Mouse (Mus musculus) neural tube, embryonic 13.5 days (tissue): ENCODE data around the gene Olfr56. TPM values are rescaled to one million over a fixed set of nuclear protein-coding genes. Genes with fewer than 3 reads are reported as not detected.
"Not testable (repeated sequence)": the region's sequence is repeated elsewhere in the genome, so short reads cannot be mapped to it uniquely, and the experiment has no call there.

Experiments used
- ATAC-seq: fragments of 200-750 bp; cut with Nextera tagmentation; 2 replicates; pipeline ENCODE4 v1.8.0; 2017; ENCODE audit warnings: low read depth, mild to moderate bottlenecking, moderate TSS enrichment, moderate library complexity
- H3K27ac ChIP-seq: fragments of 300-500 bp; sonication (generic); replicated peaks from 2 replicates; pipeline ENCODE4 v1.5.1; 2015; ENCODE audit warnings: moderate library complexity, mild to moderate bottlenecking, inconsistent platforms
- H3K27me3 ChIP-seq: fragments of 300-500 bp; sonication (generic); 2 replicates; pipeline ENCODE4 v1.6.1; 2015; ENCODE audit warnings: mild to moderate bottlenecking, inconsistent platforms
- H3K36me3 ChIP-seq: fragments of 300-500 bp; sonication (generic); 2 replicates; pipeline ENCODE4 v1.6.1; 2015; ENCODE audit warnings: mild to moderate bottlenecking, inconsistent platforms
- H3K4me1 ChIP-seq: fragments of 300-500 bp; sonication (generic); replicated peaks from 2 replicates; pipeline ENCODE4 v1.6.1; 2015; ENCODE audit warnings: inconsistent platforms
- H3K4me2 ChIP-seq: fragments of 300-500 bp; sonication (generic); 2 replicates; pipeline ENCODE4 v1.6.1; 2015; ENCODE audit warnings: inconsistent platforms, mild to moderate bottlenecking, moderate library complexity
- H3K4me3 ChIP-seq: fragments of 300-500 bp; sonication (generic); 2 replicates; pipeline ENCODE4 v1.5.1; 2015; ENCODE audit warnings: mild to moderate bottlenecking, inconsistent platforms
- H3K9ac ChIP-seq: fragments of 300-500 bp; sonication (generic); 2 replicates; pipeline ENCODE4 v1.6.1; 2015; ENCODE audit warnings: moderate library complexity, mild to moderate bottlenecking, inconsistent platforms
- H3K9me3 ChIP-seq: fragments of 300-500 bp; sonication (generic); 2 replicates; pipeline ENCODE4 v1.6.1; 2016; ENCODE audit warnings: inconsistent platforms
- WGBS: fragments of 180-500 bp; shearing (Covaris S2); methylation state at CpG from one replicate; pipeline ENCODE4 v1.1.7; 2015; 5-methylcytosine and 5-hydroxymethylcytosine counted together
- polyA plus RNA-seq: library from polyadenylated mRNA; unstranded; fragments of >200 nt; fragmentation: Nextera tagmentation; extraction: Ambion mirVana; gene quantifications from 2 replicates; pipeline ENCODE4 v1.2.1, GENCODE M21; 2015

Gene Olfr56
- polyA plus RNA-seq, 1 experiment from 2014 or later, result not detected

DNA sequence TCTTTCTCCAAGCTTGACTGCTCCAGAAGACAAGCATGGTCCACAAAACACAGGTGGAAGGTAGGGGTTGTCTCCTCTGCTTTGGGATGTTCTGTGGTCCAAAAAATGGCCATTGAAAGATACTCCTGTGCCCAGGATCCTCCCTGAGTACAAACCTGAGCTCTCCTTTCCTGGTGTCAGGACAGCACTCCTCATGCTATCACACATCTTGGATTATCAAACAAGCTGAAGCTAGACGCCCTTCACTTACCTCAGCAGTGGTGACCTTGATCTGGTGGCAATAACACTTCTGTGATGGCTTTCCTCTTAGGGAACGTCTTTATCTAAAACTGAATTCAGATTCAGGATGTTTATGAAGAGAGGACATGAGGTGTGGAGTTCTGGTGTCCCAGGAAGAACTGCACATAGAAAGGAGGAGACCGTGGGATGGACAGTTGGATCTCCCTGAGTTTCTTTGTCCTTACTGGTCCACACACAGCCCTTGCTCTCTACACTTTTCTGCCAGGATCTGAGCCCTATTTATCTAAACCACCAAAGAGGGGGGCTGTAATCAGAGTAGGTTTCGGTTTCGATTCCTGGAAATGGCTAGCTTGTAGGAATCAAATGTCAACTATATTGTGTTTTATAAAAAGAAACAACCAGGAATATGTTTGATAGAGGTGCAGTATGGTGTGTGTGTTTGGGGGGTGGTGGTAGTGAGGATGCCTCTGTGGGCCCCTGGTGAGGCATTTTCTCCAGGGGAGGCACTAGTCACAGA, 85.2 kb downstream of the Olfr56 start, which contains the start of gene Tgtp2:
Gene Tgtp2, minus strand, starts transcription at position 494 of the 757 bp plus-strand sequence.
- not testable (repeated sequence) for H3K4me1 ChIP-seq, H3K27me3 ChIP-seq, ATAC-seq, H3K36me3 ChIP-seq, H3K27ac ChIP-seq, H3K9ac ChIP-seq, H3K4me3 ChIP-seq, H3K4me2 ChIP-seq, H3K9me3 ChIP-seq
- 88% methylated on average over 5 of the region's 5 CpGs for WGBS

DNA sequence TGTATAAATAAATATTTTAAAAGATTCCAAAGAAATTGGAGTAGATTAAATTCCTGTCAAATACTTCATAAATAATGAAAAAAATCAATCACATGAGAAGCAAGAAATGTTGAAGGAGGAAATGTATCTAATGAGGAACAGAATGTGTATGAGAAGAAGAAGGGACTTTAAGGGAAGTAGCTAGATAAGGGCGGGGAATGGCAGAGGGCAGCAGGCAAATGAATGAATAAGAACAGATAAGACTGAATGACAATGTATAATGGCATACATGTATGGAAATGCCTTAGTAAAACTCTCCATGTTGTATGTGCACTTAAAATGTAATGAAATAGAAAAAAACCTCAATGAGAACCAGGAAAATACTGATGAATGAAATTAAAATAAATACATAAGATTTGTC, 89.7 kb downstream of the Olfr56 start:
- no peaks in the 10 kb centered on the region for H3K36me3 ChIP-seq
- H3K27ac ChIP-seq, result no peak overlapping the region
- H3K9ac ChIP-seq, result no peak overlapping the region
- no peaks in the 10 kb centered on the region for H3K4me1 ChIP-seq
- no peak for ATAC-seq
- no peaks in the 10 kb centered on the region for H3K9me3 ChIP-seq
- H3K4me2 ChIP-seq, result no peak overlapping the region
- no peaks in the 10 kb centered on the region for H3K27me3 ChIP-seq
- H3K4me3 ChIP-seq, result no peak overlapping the region
- 90% methylated on average over 1 of the region's 1 CpGs for WGBS

GRCm38 (mm10) chr11:49076001-49076757, 97.5 kb downstream of the Olfr56 start, which contains the start of gene Ifi47:
Gene Ifi47 (plus strand): TSS chr11:49076587.
- H3K4me2 ChIP-seq, H3K9me3 ChIP-seq, H3K9ac ChIP-seq, ATAC-seq, H3K27me3 ChIP-seq, H3K27ac ChIP-seq, H3K36me3 ChIP-seq, H3K4me3 ChIP-seq, H3K4me1 ChIP-seq: not testable (repeated sequence)
- WGBS, result 88% methylated on average over 6 of the region's 6 CpGs

DNA sequence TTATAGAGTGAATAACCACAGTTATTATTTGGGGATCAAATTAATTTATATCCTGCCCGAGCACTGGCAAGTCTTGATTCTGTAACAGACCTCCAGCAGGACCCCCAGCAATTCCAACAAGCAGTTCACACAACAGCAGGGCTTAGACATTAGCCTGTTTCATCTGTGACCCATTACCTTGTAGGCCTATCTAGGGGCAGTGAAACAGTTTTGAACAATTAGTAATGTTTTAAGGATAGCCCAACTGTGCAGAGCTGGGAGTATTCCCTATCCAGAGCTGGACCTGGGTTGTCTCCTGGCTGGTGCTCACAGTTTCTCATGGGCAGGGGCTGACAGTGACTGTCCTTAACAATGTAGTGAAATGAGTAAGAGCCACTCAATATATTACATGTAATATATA, 98.3 kb downstream of the Olfr56 start:
- Histone ChIP-seq H3K4me1 (no peaks in the 10 kb centered on the region), H3K36me3 (no peaks in the 10 kb centered on the region), H3K9me3 (no peaks in the 10 kb centered on the region), H3K9ac (no peak overlapping the region), H3K27ac (no peak overlapping the region), H3K4me3 (no peak overlapping the region), H3K4me2 (no peak overlapping the region), H3K27me3 (no peaks in the 10 kb centered on the region)
- 78% methylated on average over 1 of the region's 1 CpGs for WGBS
- ATAC-seq, result no peak

GRCm38 (mm10) chr11:49078719-49079118, 100.0 kb downstream of the Olfr56 start:
- Histone ChIP-seq H3K27ac (no peak overlapping the region), H3K9me3 (no peaks in the 10 kb centered on the region), H3K4me3 (no peak overlapping the region), H3K27me3 (no peaks in the 10 kb centered on the region), H3K4me2 (no peak overlapping the region), H3K9ac (no peak overlapping the region), H3K36me3 (no peaks in the 10 kb centered on the region), H3K4me1 (no peaks in the 10 kb centered on the region)
- 93% methylated on average over 3 of the region's 3 CpGs for WGBS
- no peak for ATAC-seq

DNA sequence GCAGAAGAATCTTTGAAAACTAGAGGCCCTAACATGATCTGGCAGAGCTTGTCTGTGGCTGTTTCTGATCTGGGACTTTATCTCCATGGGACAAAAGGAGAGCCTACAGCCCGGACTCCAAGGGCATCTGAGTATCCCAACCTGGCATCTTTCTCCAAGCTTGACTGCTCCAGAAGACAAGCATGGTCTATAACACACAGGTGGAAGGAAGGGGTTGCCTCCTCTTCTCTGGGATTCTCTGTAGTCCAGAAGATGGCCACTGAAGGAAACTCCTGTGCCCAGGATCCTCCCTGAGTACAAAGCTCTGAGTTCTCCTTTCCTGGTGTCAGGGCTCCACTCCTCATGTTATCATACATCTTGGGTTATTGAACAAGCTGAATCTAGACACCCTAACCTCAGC, 101.9 kb downstream of the Olfr56 start:
- WGBS, result 80% methylated on average over 1 of the region's 1 CpGs
- Histone ChIP-seq H3K4me1 (no peaks in the 10 kb centered on the region), H3K9ac (no peak overlapping the region)

GRCm38 (mm10) chr11:49081356-49081755, 102.7 kb downstream of the Olfr56 start:
- H3K27me3 ChIP-seq, result no peaks in the 10 kb centered on the region
- no peak for ATAC-seq
- no peaks in the 10 kb centered on the region for H3K4me1 ChIP-seq
- no peak overlapping the region for H3K4me2 ChIP-seq
- WGBS, result 86% methylated on average over 4 of the region's 4 CpGs
- no peaks in the 10 kb centered on the region for H3K36me3 ChIP-seq
- H3K4me3 ChIP-seq, result no peak overlapping the region
- H3K9ac ChIP-seq, result no peak overlapping the region
- H3K27ac ChIP-seq, result no peak overlapping the region
- no peaks in the 10 kb centered on the region for H3K9me3 ChIP-seq

More for the DNA sequence above, 101.9 kb downstream of the Olfr56 start:
- Histone ChIP-seq H3K4me3 (no peak overlapping the region), H3K36me3 (no peaks in the 10 kb centered on the region), H3K9me3 (no peaks in the 10 kb centered on the region), H3K4me2 (no peak overlapping the region), H3K27me3 (no peaks in the 10 kb centered on the region), H3K27ac (no peak overlapping the region)
- no peak for ATAC-seq

DNA sequence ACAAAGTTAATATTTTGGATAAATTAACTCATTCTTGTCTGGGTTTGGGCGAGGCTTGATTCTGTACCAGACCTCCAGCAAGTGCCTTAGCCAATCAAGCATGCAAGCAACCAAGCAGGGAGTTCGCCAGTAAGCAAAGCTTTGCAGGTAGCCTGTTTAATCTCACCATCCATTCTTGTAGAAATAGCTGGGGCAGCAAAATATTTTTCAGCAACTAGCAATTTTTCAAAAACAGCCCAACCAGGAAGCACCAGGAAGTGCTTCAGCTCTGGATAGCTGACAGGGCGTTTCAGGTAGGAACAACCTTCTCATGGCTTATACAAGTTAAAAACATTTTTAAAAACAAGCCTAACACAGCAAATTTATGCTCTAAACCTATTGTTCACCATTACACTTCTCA, 103.2 kb downstream of the Olfr56 start:
- no peak for ATAC-seq
- WGBS, result 84% methylated on average over 3 of the region's 3 CpGs
- no peak overlapping the region for H3K4me3 ChIP-seq
- no peak overlapping the region for H3K4me2 ChIP-seq
- H3K27me3 ChIP-seq, result no peaks in the 10 kb centered on the region
- H3K4me1 ChIP-seq, result no peaks in the 10 kb centered on the region
- no peaks in the 10 kb centered on the region for H3K9me3 ChIP-seq
- H3K27ac ChIP-seq, result no peak overlapping the region
- H3K36me3 ChIP-seq, result no peaks in the 10 kb centered on the region
- H3K9ac ChIP-seq, result no peak overlapping the region

GRCm38 (mm10) chr11:49083146-49083545, 104.5 kb downstream of the Olfr56 start:
- Histone ChIP-seq H3K4me3 (no peak overlapping the region), H3K4me1 (no peaks in the 10 kb centered on the region), H3K27ac (no peak overlapping the region), H3K9ac (no peak overlapping the region), H3K27me3 (no peaks in the 10 kb centered on the region), H3K36me3 (no peaks in the 10 kb centered on the region), H3K4me2 (no peak overlapping the region), H3K9me3 (no peaks in the 10 kb centered on the region)
- WGBS, result 86% methylated on average over 1 of the region's 1 CpGs
- no peak for ATAC-seq

- Histone ChIP-seq H3K4me1 (no peaks in the 10 kb centered on the region), H3K9me3 (no peaks in the 10 kb centered on the region), H3K4me2 (no peak overlapping the region), H3K27ac (no peak overlapping the region), H3K36me3 (no peaks in the 10 kb centered on the region), H3K27me3 (no peaks in the 10 kb centered on the region), H3K4me3 (no peak overlapping the region), H3K9ac (no peak overlapping the region)
- WGBS, result 88% methylated on average over 3 of the region's 3 CpGs
- ATAC-seq, result no peak
Measured at GRCm38 (mm10) chr11:49083808-49084207, 105.1 kb downstream of the Olfr56 start.

GRCm38 (mm10) chr11:49084385-49084784, 105.7 kb downstream of the Olfr56 start:
- no peak overlapping the region for H3K4me3 ChIP-seq
- no peak overlapping the region for H3K27ac ChIP-seq
- no peak for ATAC-seq
- H3K27me3 ChIP-seq, result no peaks in the 10 kb centered on the region
- no peaks in the 10 kb centered on the region for H3K9me3 ChIP-seq
- no peak overlapping the region for H3K9ac ChIP-seq
- WGBS, result 84% methylated on average over 1 of the region's 1 CpGs
- no peaks in the 10 kb centered on the region for H3K4me1 ChIP-seq
- H3K4me2 ChIP-seq, result no peak overlapping the region
- H3K36me3 ChIP-seq, result no peaks in the 10 kb centered on the region

GRCm38 (mm10) chr11:49084875-49085274, 106.2 kb downstream of the Olfr56 start:
- H3K4me2 ChIP-seq, result no peak overlapping the region
- H3K36me3 ChIP-seq, result no peaks in the 10 kb centered on the region
- H3K4me1 ChIP-seq, result no peaks in the 10 kb centered on the region
- H3K9me3 ChIP-seq, result no peaks in the 10 kb centered on the region
- ATAC-seq, result no peak
- WGBS, result 36% methylated on average over 3 of the region's 3 CpGs
- H3K27ac ChIP-seq, result no peak overlapping the region
- no peak overlapping the region for H3K9ac ChIP-seq
- no peak overlapping the region for H3K4me3 ChIP-seq
- H3K27me3 ChIP-seq, result no peaks in the 10 kb centered on the region
